Mouse (Mus musculus) c-Kit-positive CD71-positive TER-119-positive erythroid progenitor cells, embryonic 14.5 days (primary cell): ENCODE results near the gene Thbs3.
A peak's percentile ranks its signal among the peaks of the same experiment; 100 is the strongest.

ENCODE experiments used
- DNase-seq: peaks from one replicate; pipeline ENCODE4 v3.0.0-alpha.2; 2013; ENCODE audit warnings: low spot score

The Thbs3 gene

DNA sequence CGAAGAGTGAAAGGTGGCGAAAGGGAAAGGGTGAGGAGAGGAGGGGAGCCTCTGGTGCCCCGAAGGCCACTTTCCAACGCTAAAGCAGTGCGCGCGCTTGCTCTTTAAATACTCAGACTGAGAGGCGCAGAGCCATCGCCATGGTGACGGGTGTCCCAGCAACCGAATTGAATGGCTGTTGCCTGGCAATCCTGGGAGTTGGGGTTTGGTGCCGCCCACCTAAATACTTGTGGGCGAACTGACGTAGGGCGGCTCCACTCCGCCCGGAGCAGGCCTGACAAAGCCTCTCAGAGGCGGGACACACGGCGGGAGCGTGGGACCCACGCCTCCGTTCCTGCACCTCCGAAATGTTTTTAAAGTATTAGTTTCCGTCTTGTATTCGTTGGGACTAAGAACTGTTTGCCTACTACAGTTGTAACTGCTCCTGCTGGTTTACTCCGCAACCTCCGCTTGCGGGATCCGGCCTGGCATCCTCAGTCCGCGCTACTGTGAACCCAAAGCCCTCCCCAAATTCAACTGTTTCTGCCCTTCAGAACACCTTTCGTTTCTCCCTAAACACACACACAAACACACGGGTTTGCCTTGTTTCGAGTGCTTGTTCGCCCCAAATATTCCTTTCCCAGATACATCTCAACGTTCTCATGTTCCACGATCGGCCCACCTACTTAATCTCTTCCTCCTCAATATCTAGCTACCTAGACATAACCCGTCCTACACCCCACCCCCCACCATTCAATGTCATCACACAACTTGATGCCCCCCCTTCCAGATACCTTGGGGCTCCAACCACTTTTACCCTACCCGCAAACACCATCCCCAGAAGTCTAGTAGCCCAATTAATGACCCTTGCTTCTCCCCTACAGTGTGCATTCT is 12.6 kb downstream of the Thbs3 start:
- peak; percentile 63 for DNase-seq

DNA sequence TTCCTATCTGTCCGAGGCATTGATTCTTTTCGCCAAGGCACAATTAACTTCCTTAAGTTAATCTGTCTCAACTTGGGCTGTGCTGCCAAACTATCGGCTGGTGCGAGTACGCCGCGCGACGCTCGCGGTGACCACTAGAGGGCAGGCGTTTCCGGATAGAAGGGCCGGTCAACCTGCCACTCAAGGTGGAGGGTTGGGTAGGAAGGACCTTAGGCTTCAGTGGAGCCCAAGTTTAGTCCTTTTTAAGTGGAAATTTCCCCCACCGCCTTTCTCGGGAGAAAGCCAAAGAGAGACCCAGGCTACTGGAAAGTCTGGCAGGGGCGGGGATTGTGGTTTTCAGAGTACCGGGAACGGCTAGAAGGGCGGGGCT is 13.2 kb downstream of the Thbs3 start:
- peak; percentile 75 for DNase-seq

DNA sequence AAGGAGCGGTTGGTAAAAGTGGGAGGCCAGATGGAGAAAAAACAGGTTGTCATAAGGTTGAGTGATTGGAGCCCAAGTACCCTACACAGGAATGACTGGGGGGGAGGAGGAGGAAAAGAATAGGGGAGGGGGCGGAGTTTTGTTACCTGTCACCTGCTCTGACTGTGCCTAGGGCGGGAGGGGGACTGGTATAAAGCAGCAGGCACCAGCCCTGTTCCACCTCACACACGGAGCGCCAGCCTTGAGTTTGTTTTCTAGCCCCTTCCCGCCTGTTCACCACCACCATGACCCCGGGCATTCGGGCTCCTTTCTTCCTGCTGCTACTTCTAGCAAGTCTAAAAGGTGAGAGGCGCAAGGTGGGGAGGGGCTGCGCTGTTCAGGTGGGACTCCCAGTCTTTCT is 13.9 kb downstream of the Thbs3 start, which contains the start of gene Muc1:
TSS of gene Muc1 (plus strand) at position 222 of the 400 bp plus-strand sequence.
- no peak for DNase-seq

DNA sequence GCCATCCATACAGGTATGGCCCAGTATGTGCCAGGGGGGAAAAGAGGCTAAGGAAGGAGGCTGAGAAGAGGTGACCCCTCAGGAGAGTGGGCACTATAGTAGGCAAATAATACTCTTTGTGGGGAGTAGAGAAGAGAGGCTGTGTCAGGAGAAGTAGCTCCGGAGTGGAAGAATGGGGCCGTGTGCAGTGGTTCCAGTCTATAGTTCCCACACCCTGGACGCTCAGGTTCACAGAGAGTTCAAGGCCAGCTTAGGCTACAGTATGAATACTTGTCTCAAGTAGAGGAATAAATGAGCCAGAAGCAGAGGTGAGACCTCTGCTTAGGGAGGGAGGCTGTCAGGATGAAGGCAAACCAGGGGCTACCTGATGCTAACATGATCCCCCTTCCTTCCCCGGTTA is 14.3 kb downstream of the Thbs3 start:
- DNase-seq, result no peak

DNA sequence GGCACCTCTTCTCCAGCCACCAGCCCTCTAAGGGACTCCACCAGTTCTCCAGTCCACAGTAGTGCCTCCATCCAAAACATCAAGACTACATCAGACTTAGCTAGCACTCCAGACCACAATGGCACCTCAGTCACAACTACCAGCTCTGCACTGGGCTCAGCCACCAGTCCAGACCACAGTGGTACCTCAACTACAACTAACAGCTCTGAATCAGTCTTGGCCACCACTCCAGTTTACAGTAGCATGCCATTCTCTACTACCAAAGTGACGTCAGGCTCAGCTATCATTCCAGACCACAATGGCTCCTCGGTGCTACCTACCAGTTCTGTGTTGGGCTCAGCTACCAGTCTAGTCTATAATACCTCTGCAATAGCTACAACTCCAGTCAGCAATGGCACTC is 15.6 kb downstream of the Thbs3 start:
- DNase-seq, result no peak

DNA sequence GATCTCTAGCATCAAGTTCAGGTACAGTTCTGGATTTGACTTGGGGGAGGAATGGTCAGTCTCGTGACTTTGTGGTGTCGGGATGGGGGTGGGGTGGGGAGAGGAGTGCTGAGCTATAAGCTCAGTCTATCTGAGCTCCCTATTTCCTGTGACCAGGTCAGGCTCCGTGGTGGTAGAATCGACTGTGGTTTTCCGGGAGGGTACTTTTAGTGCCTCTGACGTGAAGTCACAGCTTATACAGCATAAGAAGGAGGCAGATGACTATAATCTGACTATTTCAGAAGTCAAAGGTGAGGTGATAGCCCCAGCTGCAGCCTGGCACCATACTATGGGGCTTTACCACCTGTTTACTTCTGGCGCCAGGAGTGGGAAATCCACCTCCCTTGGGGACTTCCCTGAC is 16.4 kb downstream of the Thbs3 start:
- no peak for DNase-seq

DNA sequence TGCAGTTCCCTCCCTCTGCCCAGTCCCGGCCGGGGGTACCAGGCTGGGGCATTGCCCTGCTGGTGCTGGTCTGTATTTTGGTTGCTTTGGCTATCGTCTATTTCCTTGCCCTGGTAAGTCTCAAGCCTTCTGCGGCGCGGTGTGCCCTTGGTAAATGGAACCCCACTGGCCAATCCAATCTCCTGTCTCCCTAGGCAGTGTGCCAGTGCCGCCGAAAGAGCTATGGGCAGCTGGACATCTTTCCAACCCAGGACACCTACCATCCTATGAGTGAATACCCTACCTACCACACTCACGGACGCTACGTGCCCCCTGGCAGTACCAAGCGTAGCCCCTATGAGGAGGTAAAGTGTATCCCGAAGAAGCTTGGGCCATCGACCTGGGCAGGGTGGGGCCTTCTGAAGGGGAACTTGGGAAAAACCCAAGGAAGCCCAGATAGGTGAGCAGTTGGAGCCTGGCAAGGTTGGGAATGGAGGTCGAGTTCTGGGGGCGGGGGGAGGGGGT is 16.8 kb downstream of the Thbs3 start:
- DNase-seq, result no peak

DNA sequence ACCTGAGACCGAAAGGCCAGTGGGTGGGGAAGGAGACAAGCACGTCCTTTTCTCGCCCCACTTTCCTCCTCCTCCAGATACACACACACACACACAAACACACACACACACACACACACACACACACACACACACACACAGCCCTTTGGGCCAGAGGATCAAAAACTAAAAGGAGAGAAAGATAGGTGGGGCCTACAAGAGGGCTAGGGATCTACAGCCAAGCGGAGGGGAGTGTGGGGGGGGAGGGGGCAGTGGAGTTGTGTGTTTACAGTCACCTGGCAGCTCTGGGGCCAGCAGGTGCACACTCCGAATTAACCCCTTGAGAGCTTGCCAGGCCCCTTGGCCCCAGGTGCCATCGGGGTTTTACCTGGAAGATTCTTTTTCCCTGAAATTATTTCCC is 17.6 kb downstream of the Thbs3 start:
- no peak for DNase-seq

DNA sequence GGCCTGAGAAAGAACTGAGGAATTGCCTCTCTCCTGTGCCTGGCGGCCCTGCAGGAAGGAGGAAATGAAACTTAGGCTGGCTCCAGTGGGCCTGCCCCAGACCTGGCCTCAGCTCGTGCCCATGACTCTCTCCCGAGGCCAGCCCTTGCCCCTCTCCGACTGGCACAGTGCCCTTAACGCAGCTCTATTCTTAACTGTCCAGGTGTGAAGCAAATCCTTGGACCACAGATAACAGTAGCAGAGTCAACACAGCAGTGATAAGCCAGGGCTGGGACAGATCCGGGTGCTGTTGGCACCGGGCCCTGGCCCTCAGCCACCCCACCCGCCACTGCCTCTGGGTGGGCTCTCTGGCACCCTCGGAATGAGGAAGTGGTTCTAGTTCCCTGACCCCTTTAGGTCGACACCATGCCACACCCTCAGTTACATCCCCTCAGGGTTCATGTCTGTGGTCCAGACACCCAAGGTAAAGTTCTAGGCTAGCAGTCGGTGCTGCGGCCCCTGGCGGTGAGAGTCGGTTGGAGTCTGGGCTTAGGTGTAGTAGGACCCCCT is 18.7 kb downstream of the Thbs3 start:
- no peak for DNase-seq

DNA sequence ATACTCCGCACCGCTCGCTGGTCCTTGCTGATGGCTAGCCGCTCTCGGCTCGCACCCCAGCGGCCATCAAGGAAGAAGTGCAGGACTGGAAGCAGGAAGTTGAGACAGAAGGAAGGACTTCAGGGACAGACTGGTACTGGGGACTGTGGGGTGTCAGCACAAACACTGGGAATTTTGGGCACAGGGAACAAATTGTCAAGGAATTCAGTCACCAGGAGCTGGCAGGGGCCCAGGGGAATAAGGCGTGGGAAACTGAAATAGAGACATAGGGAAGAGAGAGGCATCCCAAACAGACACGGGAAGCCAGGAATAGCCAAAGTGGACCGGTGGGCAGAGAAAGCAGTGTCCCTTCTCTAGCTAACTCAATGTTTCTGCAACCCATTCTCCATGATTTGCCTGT is 21.5 kb downstream of the Thbs3 start:
- no peak for DNase-seq

DNA sequence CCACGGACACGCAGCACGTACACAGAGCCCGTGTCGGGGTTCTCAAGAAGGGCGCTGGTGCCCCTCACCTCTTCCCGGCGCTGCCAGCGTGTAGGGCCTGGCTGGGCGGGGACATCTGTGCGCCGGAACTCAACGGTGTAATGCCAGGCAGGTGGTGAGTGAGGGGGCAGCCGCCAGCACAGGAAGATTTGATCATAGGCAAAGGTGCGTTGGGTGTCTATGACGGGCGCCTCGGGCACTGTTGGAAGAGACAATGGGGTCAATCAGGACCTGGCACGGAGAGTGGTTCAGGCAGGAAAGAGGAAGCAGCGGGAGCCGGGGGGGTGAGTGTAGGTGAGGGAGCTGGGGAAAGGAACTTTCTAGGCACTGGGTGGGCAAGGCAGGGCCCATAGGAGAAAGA is 22.7 kb downstream of the Thbs3 start:
- DNase-seq, result no peak

DNA sequence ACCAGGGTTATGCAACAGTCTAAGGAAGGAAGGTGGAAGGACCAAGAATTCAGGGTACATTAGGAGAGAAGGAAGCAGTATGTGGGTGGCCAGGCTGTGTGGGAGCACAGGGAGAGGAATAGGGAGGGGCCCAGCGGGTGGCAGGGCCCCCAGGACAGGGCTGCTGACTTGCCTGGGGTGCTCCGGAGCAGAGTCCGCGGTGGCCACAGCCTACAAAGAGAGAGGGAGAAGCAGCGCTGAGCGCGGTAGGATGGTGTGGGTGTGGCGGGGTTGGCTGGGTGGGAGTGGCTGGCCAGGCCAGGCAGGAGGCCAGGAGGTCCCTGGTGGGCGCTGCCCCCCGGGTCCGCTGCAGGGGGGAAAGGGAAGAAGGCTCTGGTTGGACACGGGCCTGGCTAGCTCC is 23.5 kb downstream of the Thbs3 start:
- DNase-seq, result no peak

DNA sequence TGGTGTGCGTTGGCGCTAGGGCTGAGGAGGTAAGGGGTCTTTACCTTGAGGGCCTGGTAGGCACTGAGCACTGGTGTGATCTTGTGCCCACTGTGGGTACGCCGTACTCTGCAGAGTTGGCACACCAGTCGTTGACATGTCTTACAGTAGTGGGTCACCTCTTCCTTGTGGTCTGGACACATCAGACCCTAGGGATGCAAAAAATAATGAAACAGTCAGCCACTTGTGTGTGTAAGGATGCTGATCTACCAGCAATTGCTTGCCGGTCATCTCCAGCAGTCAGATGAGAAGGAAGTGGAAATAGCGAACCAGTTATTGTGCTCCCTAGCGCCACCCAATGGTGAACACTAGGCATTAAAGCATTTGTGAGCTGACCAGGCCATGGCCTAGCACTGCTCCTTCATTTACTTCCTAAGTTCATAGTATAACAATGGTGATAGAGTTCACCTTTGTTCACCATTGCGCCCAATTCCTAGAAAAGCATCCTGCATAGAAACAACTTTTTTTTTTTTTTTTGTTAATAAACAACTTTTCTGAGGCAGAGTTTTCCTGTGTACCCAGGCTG is 27.4 kb downstream of the Thbs3 start:
- peak; percentile 59 for DNase-seq

DNA sequence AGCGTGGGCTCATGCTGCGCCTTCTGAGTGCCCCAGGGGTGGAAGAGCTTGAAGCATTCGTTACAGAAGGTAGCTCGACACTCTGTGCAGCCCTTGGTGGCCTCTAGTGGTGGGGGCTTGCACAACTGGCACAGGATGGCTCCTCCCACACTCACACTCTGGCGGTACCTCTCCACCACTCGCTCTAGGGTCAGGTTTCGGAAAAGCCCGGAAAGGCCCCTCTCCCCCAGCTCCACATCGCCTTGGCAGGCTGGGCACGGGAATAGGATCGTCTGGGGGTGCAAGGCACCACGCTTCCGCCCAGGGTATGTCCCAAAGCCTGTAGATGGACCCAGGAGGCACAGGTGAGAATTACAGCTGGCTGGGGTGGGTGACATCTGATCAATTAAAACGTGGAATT is 28.6 kb downstream of the Thbs3 start:
- DNase-seq, result no peak

DNA sequence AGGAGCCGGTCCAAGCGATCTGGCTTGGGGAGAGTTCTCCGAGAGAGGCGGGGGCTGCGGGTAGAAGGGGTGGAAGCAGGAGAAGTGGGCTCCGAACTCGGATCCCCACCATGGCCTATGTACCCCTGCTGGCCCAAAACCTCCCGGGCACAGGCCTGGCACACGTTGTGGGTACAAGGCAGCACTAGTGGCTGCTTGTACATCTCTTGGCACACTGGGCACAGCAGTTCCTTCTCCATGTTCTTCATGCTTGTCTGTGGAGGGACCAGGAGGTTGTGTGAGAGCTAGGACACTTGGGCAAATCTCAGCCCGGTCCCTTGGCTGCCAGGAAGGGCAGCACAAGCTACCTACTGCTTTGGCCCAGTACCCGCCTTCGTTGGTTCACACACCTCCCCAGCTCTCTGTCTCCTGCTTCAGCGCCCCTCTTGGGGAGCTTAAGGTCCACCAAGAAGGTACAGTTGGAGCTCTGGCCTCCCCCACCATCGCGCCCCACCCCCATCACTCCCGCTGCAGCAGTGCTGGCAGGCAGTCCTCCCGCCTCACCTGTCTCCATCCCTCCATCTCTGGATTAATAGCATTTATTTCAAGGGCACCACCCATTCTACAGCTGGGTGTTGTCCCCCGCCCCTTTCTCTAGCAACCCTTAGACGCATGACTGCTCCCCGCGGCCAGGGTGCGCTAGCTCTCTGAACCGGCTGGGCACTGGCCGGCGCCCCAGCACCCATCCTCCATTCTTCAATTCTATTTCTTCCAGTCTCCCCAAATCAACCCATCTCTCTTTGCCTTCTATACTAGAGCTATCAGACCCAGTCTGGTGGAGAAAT is 29.4 kb downstream of the Thbs3 start:
- no peak for DNase-seq

DNA sequence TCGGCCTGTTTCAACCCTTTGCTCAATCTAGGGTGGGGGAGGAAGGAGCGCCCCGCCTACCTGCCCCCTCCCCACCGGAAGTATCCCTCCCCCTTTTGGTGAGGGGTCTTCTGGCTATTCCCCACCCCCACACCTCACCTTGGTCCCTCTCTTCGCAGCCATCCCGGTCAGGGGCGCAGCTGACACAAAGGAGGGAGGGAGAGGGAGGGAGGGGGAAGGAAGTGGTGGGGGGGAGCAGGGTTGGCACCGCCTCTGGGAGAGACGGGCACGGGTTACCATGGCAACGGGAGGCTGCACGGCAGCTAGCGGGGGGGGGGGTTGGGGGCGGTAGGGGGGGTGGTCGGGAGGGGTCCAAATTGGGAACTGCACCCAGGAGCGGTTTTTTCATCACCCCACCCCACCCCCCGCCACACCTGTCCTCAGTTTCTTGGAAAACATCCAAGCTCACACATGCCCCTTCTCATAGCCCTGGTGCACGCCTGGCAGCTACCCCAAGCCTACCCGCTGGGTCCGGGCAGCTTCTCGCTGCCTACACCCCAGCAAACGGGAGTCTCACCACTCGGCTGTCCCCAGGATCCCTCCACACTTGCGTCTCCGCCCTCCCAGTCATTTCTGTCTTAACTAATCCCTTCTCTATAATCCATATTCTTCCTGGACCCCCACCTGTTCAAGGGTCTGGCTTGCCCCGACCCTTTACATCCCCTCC is 30.2 kb downstream of the Thbs3 start:
- DNase-seq, result no peak

DNA sequence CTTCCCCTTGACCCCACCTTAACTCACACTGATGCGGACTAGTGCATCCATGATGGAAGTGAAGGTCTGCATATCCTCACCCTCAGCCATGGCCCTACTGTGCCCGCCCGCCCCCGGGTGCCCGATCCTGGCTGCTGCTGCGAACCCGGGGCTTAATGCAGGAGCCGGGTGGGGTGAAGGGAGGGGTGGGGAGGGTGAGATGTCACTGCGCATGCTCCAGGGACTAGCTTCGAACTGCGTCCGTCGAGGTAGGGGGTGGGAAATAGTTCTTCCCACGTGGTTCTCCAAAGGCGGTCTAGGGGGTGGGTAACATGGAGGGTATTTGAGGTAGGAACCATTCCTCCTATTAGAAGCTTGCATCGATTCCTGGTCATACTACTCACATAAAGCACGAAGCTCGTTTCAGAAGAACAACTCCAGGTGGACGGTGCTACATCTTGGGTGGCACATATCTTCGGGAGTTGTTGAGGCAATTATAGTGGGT is 30.8 kb downstream of the Thbs3 start, which contains the start of gene Krtcap2:
TSS of gene Krtcap2 (plus strand) at position 279 of the 484 bp plus-strand sequence.
- peak; percentile 35 for DNase-seq

DNA sequence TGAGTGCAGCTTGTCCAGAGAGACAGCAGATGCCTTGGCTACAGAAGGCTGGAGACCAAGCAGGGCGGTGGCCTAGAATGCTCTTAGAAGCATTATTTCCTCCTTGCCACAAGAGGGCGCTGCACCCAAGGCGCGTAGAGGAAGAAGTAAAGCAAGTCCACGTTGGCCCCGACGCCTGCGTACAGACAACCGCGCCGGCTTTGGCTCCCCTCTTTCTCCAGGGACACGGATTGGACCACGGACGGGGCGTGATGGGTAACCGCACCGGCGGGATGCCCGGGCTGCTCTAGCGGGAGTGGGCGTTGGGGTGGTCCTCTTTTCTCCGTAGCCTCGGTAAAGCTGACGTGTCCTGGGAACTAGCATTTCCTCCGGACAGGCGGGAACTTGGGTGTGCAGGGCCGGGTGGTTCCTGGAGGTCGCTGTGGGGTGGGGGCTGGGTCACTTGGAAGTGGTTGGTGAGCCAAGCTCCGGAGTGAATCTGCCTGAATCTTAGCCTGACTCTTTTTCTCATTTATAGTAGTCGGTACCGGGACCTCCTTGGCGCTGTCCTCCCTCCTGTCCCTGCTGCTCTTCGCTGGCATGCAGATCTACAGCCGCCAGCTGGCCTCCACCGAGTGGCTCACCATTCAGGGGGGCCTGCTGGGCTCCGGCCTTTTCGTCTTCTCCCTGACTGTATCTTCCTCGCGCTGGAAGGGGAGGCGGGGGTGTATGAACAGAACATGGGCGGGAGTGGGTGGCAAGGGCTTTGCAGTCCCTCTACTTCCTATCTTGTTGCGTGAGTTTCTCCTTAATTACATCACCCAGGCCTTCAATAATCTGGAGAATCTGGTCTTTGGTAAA is 31.5 kb downstream of the Thbs3 start, which contains the start of gene Trim46:
TSS of gene Trim46 (minus strand) at position 49 of the 840 bp plus-strand sequence.
- peak; percentile 88 for DNase-seq

DNA sequence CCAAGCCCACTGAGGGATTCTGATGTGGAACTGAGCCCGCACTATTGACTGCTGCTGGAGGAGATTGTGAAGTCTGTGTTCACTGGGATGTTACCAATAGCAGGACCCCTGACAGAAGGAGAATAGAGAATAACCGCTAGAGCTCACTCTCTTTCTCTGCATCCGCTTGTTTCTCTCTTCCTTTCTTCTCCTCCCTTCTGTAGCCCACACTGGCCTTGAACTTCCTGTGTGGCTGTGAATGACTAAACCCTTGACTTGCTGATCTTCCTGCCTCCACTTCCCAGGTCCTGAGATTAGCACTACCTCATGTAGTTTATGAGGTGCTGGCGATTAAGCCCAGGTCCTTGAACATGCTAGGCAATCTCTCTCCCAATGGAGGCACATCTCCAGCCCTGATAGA is 32.5 kb downstream of the Thbs3 start:
- DNase-seq, result no peak

DNA sequence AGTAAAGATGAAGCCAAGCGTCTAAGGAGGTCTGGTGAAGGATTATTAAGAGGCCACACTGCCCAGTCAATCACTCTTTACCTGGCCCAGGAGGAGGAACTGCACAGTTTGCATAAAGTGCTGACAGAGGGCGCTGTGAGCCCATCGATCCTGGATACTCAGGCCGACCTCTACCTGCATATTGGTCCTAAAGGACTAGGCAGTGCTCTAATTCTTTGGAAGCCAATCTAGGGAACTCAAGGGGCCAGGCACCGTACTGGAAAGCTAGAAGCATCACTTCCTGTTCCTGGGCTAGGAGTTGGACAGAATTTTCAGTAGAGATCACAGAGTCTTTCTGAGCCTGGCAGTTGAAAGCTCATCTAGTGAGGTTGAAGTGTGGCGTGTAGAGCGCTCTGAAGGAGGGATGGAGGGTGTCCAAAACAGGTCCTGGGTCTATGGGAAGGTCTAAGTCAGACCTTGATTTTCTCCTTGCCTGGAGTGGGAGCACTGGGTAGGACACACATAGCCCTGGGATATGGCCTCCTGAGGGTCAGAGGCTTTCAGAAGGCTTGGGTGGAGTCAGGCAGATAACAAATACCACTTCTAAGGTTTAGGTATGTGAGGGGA is 35.6 kb downstream of the Thbs3 start:
- DNase-seq, result peak; percentile 59
